Mouse (Mus musculus) retina, postnatal 1 day (tissue): ENCODE results near the gene Cpsf3.

Experiments used
- DNase-seq: peaks from one replicate; pipeline ENCODE4 v3.0.0-alpha.2; 2012

Cpsf3 gene

GRCm38 (mm10) chr12:21335869-21336268 lies 50.7 kb downstream of the Cpsf3 start:
- DNase-seq: no peak

DNA sequence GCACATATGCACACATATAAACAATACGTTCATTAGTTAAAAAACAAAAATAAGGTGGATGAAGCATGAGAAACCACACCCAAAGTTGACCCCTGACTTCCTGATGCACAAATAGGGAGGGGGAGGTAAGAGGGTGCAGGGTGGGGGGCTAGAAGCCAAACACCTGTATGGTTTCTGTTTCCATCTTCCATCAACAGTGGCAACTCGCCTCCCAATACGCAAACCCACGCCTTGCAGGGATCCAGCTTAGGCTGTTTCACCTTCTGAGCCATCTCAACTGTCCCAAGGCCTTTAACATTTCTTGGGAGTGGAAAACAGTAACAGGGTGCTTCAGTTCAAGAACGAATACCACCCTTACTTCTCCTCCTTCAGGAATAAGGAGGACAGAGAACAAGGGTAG lies 52.0 kb downstream of the Cpsf3 start:
- no peak for DNase-seq

GRCm38 (mm10) chr12:21340674-21341073 lies 55.5 kb downstream of the Cpsf3 start:
- no peak for DNase-seq

DNA sequence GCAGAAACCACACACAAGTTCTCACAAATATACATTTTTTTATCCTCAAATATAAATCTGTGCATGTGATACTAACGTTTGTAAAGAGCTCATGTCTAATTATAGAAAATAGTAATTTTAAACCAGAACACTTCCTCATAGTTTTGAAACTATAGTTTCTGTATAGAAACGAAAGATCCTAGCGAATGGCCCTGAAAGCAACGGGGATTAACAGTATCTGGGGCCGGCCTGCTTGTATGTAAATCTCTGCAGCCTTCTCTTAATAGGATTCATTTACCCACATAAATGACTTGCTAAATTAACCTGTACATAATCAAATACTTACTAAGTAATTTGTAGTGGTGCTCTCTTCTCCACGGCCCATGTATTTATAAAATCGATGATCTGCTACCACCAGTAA lies 61.8 kb downstream of the Cpsf3 start:
- DNase-seq: no peak

- DNase-seq: no peak
Observed at GRCm38 (mm10) chr12:21350113-21350876, 65.1 kb downstream of the Cpsf3 start.

DNA sequence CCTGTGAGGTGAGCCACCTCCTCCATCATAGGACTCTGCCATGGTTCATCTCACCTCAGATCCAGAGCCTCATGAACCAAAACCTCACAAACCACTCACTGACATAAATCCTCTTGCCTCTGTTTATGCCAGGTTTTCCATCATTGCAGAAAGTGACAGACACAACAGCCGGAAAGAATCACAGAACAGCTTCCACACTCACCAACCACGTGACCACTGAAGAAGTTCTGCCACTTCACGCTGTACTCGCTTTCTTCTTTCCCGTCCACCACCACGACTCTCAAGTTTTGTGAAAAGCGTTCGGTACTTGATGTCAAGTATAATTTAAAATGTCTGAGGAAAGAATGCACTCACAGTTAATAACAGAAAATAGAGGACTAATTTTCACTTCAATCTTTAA lies 68.5 kb downstream of the Cpsf3 start:
- no peak for DNase-seq

DNA sequence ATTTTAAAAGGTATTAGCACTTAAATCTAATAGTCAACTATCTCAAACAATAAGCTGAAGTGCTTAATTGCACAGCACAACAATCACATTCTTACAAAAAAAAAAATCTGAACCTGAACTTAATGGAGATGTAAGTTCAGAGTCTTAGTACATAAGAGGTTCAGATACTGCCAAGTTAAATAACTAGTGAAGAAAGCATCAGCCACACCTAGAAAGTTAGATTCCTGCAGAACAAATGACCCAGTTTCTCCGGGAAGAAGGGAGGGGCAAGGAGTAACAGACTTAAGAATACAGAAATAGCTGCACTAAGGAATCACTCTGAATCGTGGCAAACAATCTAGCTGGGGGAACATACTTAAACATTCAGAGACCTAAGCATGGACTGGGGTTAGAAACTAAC lies 77.5 kb downstream of the Cpsf3 start:
- no peak for DNase-seq

DNA sequence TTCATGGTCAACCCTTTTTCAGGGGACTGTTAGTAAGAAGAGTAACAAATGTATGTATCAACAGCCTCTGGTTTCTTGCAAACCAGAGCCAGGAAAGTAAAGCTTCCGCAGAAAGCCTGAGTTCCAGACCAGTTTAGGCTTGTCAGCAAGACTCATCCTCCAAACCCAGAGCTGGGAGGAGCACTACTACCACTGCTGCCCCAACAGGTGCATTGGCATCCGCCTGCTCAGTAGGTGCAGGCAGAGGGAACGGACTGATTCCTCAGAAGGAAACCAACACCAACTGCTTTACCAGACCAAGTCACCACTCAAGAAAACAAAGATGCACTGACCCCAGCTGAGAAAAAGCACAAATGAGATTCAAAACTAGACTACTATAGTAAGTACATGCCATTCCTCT lies 78.0 kb downstream of the Cpsf3 start:
- DNase-seq: no peak
